Mouse (Mus musculus): ENCODE data around the gene Gm44805.

DNA sequence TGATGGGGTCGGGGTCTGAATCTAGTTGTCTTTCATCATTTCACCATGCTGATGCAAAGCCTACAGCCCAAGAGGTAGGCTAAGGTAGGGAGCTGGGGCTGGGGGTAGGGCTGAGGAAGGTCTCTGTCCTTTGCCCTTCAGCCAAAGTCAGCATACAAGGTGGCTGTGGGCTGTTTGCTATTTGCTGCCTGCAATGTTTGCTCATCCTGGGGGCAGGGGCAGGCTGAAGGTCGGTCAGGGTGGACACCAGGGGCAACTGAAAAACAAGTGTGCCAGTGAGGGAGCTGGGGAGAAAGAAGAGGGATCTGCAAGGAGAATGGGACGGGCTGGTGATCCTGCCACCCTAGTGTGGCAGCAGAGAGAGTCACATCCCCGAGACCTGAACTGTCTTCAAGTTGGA is 4.2 kb upstream of the Gm44805 start:
- TF ChIP-seq CTCF (IDR thresholded peaks at IDR 0.05; ENCODE audit: low read depth) (no peak), EP300 (IDR thresholded peaks at IDR 0.05; ENCODE audit: low read depth) (no peak)

Measured in heart, postnatal 0 days (tissue).